Mouse (Mus musculus): ENCODE results near the gene Grip2.

Gene Grip2

DNA sequence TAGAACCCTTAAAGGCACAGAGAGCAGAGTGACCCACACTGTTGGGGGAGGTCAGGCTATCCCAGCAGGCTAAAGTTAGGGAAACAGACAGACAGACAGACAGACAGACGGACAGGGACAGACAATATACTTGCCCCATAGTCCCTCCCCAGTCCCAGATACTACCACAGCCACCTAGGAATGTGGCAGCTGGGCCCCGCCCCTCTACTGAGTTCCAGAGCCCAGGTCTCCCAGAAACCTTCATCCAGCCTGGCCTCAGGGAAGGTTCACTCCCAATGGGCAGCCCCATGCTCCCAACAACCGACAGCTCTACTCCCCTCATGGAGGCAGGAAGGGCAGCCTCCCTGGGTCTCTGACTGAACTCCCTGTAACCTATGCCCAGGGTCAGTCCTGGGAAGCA lies 31.4 kb downstream of the Grip2 start:
- no peak for DNase-seq

DNA sequence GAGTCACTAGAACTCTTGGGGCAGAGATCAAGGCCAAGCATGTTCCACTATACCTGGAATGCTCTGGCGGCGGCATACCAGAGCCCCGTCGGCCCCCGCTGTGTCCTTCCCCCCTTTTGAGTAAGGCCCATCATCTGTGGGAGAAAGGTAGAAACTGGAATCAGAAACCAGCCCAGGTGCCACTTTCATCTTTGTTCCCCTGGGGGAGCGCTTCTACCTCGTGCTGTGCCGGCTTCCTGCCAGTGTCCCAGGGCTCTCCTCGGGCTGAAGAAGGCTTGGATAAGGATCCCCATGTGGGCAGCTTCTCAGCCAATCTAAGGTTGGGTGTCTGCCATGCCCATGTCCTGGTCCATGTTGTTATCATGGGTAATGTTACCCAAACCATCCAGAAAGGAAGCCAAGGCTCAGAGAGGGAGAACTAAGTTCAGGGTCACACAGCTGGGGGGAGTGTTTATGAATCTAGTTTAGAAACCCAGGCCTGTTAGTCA lies 38.7 kb downstream of the Grip2 start:
- DNase-seq = no peak

- DNase-seq = no peak
Measured at GRCm38 (mm10) chr6:91785018-91785417, 42.0 kb downstream of the Grip2 start.

DNA sequence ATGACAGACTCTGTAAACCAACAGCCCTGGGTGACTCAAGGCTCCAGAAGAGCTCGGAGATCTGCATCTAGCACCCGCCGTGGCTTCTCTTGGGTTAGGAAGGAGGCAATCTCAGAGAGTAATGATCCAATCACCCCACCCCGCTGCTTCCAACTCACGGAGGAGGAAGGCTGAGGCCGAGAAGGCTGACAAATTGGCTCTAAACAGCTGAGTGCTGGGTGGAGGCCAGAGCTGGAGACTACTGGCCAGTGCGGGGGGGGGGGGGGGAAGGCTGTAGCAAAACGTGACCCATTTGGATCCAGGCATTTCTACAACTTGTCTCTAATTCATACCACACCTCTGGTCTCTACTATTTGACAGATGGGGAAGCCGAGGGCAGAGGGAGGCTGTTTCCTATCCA lies 47.8 kb downstream of the Grip2 start:
- no peak for DNase-seq

DNA sequence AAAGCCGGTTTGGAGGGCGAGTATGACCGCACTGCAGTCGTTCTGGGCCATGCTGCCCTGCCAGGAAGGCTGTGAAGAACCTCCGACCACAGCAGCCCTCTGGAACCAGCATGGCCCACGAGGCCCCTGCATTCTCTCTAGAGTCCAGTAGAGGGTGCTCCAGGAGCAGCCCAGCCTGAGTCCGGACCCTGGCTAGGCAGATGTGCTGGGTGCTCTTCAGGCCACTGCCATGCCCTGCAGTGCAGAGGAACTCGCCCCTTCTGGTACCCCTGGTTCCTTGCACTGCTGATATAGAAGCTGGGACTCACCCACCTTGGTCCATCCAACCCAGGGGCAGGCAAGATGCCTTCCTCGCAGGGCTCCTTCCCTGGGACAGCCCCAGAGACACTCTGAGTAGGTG lies 50.5 kb downstream of the Grip2 start:
- peak; percentile 50 for DNase-seq

- no peak for DNase-seq
Measured at GRCm38 (mm10) chr6:91773951-91774350, 53.1 kb downstream of the Grip2 start.

- no peak for DNase-seq
Measured at GRCm38 (mm10) chr6:91767550-91767949, 59.5 kb downstream of the Grip2 start.

DNA sequence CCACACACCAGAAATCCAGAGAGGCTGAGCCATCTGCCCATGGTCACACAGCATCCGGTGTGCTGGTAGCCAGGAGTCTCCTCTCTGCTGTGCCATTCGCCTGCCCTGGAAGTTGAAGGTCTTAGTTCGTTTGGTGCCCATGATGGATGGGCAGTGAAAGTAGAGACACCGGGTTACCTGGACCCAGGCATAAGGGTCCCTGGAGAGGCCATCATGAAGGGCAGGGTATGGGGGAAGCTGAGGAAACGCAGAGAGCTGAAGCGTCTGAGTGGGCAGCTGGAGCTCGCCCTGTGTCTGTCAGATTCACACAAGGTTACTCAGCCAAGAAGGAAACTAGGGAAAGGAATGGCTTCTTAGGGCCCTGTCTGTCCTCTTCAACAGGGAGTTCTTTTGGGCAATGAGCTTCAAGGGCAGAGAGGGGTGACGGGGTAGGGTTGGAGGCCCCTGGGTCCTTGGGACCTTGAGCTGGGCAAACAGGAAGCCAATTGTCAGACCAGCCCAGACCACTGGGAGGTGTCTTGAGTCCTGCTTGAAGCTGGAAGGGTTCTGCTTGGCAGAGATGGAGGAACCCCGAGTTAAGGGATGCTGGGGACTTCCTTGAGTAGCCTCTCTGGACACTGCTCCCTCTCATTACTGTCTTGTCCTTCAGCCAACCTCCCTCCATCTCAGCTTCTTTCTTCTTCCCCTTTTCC lies 64.9 kb downstream of the Grip2 start:
- DNase-seq = no peak

GRCm38 (mm10) chr6:91754845-91755244 lies 72.2 kb downstream of the Grip2 start:
- no peak for DNase-seq

- DNase-seq = no peak
Measured at GRCm38 (mm10) chr6:91754098-91754497, 73.0 kb downstream of the Grip2 start.

- DNase-seq = no peak
Measured at GRCm38 (mm10) chr6:91752884-91753283, 74.2 kb downstream of the Grip2 start.

DNA sequence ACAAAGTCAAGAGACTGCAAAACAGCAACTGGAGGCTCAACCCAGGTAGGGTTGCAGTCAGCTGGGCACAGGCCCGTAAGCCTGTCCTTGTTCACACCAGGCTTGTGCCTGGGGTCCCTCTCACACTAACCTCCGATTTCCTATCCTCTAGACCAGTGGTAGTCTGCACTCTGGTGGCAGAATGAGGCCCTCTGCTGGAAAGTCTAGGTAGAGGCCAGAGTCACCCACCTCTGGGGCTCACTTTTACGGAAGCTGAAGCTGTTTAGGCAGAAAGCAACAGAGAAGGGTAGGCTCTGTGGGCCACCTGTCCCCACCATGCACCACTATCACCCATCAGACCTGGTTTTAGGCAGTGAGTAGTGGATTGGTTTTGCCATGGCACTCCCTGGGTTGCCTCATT lies 76.1 kb downstream of the Grip2 start:
- DNase-seq = peak; percentile 25

GRCm38 (mm10) chr6:91746776-91747175 lies 80.3 kb downstream of the Grip2 start:
- no peak for DNase-seq

GRCm38 (mm10) chr6:91745947-91746582 lies 81.0 kb downstream of the Grip2 start:
- DNase-seq = no peak

GRCm38 (mm10) chr6:91745246-91745645 lies 81.8 kb downstream of the Grip2 start:
- no peak for DNase-seq

GRCm38 (mm10) chr6:91743886-91744285 lies 83.2 kb downstream of the Grip2 start:
- DNase-seq = no peak

DNA sequence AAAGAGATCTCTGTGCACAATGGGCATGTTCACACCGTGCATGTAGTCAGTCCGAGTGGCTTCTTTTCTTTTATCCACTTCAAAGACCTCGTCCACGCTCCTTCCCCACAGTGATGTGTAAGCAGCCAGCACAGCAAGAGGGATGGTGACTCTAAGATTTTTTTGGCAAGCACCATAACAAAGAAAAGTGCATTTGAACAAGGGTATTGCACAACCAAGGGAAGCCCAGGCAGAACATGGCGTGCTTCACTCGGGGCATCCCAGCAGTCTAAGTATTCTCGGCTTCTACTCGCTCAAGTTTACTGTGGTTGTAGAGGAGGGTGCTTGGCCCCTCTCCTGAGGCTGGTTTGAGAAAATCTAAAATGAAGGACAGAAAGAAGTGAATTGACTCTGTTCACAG lies 84.1 kb downstream of the Grip2 start:
- no peak for DNase-seq

DNA sequence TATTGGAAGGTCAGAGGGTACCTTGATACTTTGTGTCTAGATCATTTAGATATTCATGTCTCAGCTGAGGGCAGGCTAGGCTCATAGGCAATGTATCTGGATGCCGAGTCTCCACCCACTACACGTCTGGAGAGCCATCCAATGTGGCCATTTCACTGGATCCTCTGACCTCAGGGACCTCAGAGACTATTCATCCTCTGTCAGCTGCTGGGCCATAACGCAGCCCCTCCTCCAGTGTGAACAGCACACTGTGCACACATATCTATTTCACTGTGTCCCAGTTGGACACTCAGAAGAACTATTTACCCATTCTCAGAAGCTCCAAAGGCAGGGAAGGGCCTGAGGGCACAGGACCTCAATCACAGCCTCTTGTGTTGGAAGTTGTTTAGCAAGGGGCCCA lies 84.6 kb downstream of the Grip2 start:
- no peak for DNase-seq

DNA sequence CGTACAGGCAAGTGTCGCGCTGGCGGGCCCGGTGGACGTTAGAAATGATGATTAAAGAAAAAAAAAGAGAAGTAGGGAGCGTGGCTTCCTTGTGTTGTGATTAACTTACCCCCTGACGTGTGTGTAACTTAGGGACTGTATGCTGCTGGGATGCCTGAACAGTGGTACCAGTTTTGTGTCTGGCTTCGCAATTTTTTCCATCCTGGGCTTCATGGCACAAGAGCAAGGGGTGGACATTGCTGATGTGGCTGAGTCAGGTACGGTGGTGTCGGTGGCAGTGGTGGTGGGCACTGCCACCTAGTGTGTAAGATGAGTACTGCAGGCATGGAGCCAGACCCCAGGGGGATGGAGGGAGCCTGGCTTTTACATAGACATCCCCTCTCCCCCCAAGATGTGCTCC lies 86.0 kb downstream of the Grip2 start:
- DNase-seq = peak; percentile 64

DNA sequence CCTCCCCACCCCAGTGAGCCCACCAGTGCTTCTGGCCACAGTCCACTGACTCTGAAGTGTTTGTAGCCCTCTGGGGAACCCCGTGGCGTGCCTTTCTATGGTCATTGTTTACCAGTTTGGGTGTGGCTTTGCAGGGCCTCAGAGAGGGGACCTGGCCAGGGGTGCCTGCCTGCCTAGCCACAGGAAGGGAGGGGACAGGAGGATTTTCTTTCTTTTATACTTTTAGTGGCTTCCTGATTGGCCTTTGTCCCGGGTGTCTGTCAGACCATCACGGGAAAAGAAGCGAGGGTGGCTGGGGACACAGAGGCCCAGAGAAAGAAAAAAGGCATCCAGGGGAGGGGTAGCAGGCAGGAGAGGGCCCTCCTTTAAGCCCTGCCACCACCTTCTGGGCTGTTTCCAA lies 89.0 kb downstream of the Grip2 start:
- no peak for DNase-seq

GRCm38 (mm10) chr6:91737451-91737850 lies 89.6 kb downstream of the Grip2 start:
- DNase-seq = no peak

GRCm38 (mm10) chr6:91736471-91736870 lies 90.6 kb downstream of the Grip2 start:
- no peak for DNase-seq

GRCm38 (mm10) chr6:91732138-91732537 lies 94.9 kb downstream of the Grip2 start:
- no peak for DNase-seq

GRCm38 (mm10) chr6:91729677-91730127 lies 97.3 kb downstream of the Grip2 start:
- no peak for DNase-seq

Data from thymus, postnatal 14 days (tissue).